Mouse (Mus musculus) megakaryocyte, embryonic 14.5 days (primary cell): ENCODE results near the gene Meis3. TPM values are rescaled to one million over a fixed set of nuclear protein-coding genes. Genes with fewer than 3 reads are reported as not detected.

Experiments
- H3K27me3 ChIP-seq: replicated peaks from 2 replicates; pipeline ENCODE3; 2012; ENCODE audit warnings: inconsistent platforms
- H3K36me3 ChIP-seq: replicated peaks from 2 replicates; pipeline ENCODE3; 2012; ENCODE audit warnings: low read length, inconsistent platforms, mixed read lengths
- H3K4me1 ChIP-seq: 2 replicates; pipeline ENCODE4 v1.6.1; 2012; ENCODE audit warnings: inconsistent platforms
- H3K4me3 ChIP-seq: replicated peaks from 2 replicates; pipeline ENCODE3; 2012; ENCODE audit warnings: moderate library complexity, mild to moderate bottlenecking, inconsistent platforms
- H3K9me3 ChIP-seq: 2 replicates; pipeline ENCODE4 v1.6.1; 2012; ENCODE audit warnings: inconsistent platforms
- FLI1 ChIP-seq: IDR thresholded peaks from 2 replicates; pipeline ENCODE4 v1.6.1; 2012; ENCODE audit warnings: low read length, inconsistent platforms, mixed read lengths
- GATA1 ChIP-seq: IDR thresholded peaks from 3 replicates; pipeline ENCODE4 v1.6.1; 2012; ENCODE audit warnings: mixed read lengths, low read length, inconsistent platforms, borderline replicate concordance
- polyA plus RNA-seq: library from polyadenylated mRNA; stranded (reverse); fragments of >175 nt; gene quantifications from 2 replicates; pipeline ENCODE4 v1.2.3, GENCODE M21; 2012; ENCODE audit warnings: low replicate concordance; ENCODE audit not compliant: insufficient read depth

The Meis3 gene
- polyA plus RNA-seq, 1 experiment = 1.4 TPM

- TF ChIP-seq GATA1 = no peak
- no peak for TF ChIP-seq FLI1
- Histone ChIP-seq H3K36me3 (no peaks in the 10 kb centered on the region), H3K4me1 (peaks cover 42% of the 10 kb centered on the region), H3K27me3 (peaks cover 69% of the 10 kb centered on the region), H3K4me3 (no peak overlapping the region), H3K9me3 (peaks cover 12% of the 10 kb centered on the region; the same call in 1 of the 2 replicates)
Measured at GRCm38 (mm10) chr7:16156105-16156714, 18.7 kb upstream of the Meis3 start.

GRCm38 (mm10) chr7:16158735-16159134, 16.2 kb upstream of the Meis3 start:
- no peaks in the 10 kb centered on the region for H3K36me3 ChIP-seq
- H3K27me3 ChIP-seq = peaks cover 74% of the 10 kb centered on the region
- H3K4me3 ChIP-seq = peak overlapping the region; percentile 85
- H3K9me3 ChIP-seq = peaks cover 27% of the 10 kb centered on the region
- H3K4me1 ChIP-seq = peaks cover 39% of the 10 kb centered on the region
- TF ChIP-seq GATA1 (no peak), FLI1 (no peak)

- TF ChIP-seq FLI1 (no peak), GATA1 (no peak)
- Histone ChIP-seq H3K36me3 (no peaks in the 10 kb centered on the region), H3K27me3 (peaks cover 70% of the 10 kb centered on the region), H3K4me1 (peaks cover 35% of the 10 kb centered on the region), H3K9me3 (peaks cover 27% of the 10 kb centered on the region), H3K4me3 (no peak overlapping the region)
Measured at GRCm38 (mm10) chr7:16160702-16161101, 14.2 kb upstream of the Meis3 start.

GRCm38 (mm10) chr7:16161302-16161701, 13.6 kb upstream of the Meis3 start:
- Histone ChIP-seq H3K9me3 (peaks cover 27% of the 10 kb centered on the region), H3K4me3 (no peak overlapping the region), H3K4me1 (peaks cover 32% of the 10 kb centered on the region), H3K36me3 (no peaks in the 10 kb centered on the region), H3K27me3 (peaks cover 69% of the 10 kb centered on the region)
- TF ChIP-seq GATA1 (no peak), FLI1 (no peak)

GRCm38 (mm10) chr7:16162036-16162435, 12.9 kb upstream of the Meis3 start:
- Histone ChIP-seq H3K36me3 (no peaks in the 10 kb centered on the region), H3K4me3 (no peak overlapping the region), H3K27me3 (peaks cover 67% of the 10 kb centered on the region), H3K9me3 (peaks cover 27% of the 10 kb centered on the region), H3K4me1 (peaks cover 28% of the 10 kb centered on the region)
- TF ChIP-seq FLI1 (no peak), GATA1 (no peak)

- Histone ChIP-seq H3K4me1 (peaks cover 17% of the 10 kb centered on the region), H3K27me3 (peaks cover 75% of the 10 kb centered on the region), H3K4me3 (no peak overlapping the region), H3K36me3 (no peaks in the 10 kb centered on the region), H3K9me3 (peaks cover 21% of the 10 kb centered on the region)
- TF ChIP-seq GATA1 (no peak), FLI1 (no peak)
Measured at GRCm38 (mm10) chr7:16172141-16172581, 2.7 kb upstream of the Meis3 start.

- H3K4me3 ChIP-seq = no peak overlapping the region
- H3K4me1 ChIP-seq = peaks cover 19% of the 10 kb centered on the region
- H3K9me3 ChIP-seq = peaks cover 17% of the 10 kb centered on the region
- peaks cover 80% of the 10 kb centered on the region for H3K27me3 ChIP-seq
- TF ChIP-seq FLI1 (no peak), GATA1 (no peak)
- no peaks in the 10 kb centered on the region for H3K36me3 ChIP-seq
Measured at GRCm38 (mm10) chr7:16172586-16173140, 2.2 kb upstream of the Meis3 start.

- Histone ChIP-seq H3K4me3 (no peak overlapping the region), H3K36me3 (no peaks in the 10 kb centered on the region), H3K9me3 (peaks cover 13% of the 10 kb centered on the region), H3K27me3 (peaks cover 83% of the 10 kb centered on the region), H3K4me1 (peaks cover 24% of the 10 kb centered on the region)
- TF ChIP-seq GATA1 (no peak), FLI1 (no peak)
Measured at GRCm38 (mm10) chr7:16173146-16173545, 1.7 kb upstream of the Meis3 start.

GRCm38 (mm10) chr7:16175542-16175931, 647 bp downstream of the Meis3 start:
- no peak for TF ChIP-seq GATA1
- no peak for TF ChIP-seq FLI1
- peaks cover 92% of the 10 kb centered on the region for H3K27me3 ChIP-seq

GRCm38 (mm10) chr7:16178114-16178513, 3.2 kb downstream of the Meis3 start:
- TF ChIP-seq GATA1 (no peak), FLI1 (no peak)
- H3K27me3 ChIP-seq = peaks cover 76% of the 10 kb centered on the region
- no peak overlapping the region for H3K4me3 ChIP-seq
- H3K4me1 ChIP-seq = peaks cover 24% of the 10 kb centered on the region
- no peaks in the 10 kb centered on the region for H3K9me3 ChIP-seq
- H3K36me3 ChIP-seq = no peaks in the 10 kb centered on the region

More at GRCm38 (mm10) chr7:16175542-16175931, 647 bp downstream of the Meis3 start:
- Histone ChIP-seq H3K9me3 (no peaks in the 10 kb centered on the region), H3K4me3 (peak overlapping the region; percentile 89), H3K4me1 (peaks cover 24% of the 10 kb centered on the region), H3K36me3 (no peaks in the 10 kb centered on the region)
